Mouse (Mus musculus): ENCODE results near the gene Tmem59l. TPM values are rescaled to one million over a fixed set of nuclear protein-coding genes. Genes with fewer than 3 reads are reported as not detected.

Gene Tmem59l
- total and polyA plus RNA-seq, 3 experiments = 0.21 TPM; not detected in 2

DNA sequence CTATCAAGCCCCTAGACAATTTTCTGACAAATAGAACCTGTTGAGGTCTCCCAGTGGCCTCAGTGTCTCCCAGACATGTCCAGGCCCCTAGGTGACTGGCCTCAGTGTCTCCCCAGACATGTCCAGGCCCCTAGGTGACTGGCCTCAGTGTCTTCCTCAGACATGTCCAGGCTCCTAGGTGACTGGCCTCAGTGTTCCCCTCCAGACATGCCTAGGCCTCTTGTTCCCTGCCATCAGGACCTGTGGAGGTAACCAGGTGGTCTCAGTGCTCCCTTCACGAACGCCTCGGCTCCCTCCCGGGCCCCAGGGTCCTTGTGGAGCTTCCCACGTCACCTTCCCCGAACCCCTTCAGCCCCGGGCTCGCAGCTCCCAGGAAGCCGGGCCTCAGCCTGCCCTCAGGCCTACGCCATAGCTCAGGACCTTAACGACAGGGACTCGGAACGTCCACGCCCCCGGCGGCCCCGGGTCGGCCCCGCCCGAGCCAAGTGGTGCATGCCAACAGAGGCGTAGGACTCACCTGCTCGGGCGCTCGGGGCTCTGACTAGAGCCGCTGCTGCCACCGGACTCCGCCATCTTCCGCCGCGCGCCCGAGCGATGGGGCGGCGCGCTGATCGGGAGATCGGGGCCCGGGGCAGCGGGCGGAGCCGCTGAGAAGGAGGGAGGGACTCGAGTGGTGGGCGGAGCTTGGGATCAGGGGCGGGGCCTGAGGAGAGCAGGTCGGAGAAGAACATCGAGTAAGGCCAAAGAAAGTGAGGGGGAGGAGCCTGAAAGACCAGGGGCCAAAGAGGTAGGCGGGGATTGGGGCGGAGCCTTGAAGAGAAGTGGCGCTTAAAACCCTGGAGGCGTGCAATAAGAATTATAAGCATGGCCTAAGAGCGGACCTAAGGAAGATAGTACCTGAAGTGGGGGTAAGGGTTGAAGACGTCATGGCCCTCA is 10.6 kb downstream of the Tmem59l start, which contains the start of gene Klhl26:
TSS of gene Klhl26 (minus strand) at position 636 of the 936 bp plus-strand sequence.
- H3K9ac ChIP-seq (ENCODE audit: low read depth, low read length) = peak within 1 kb of the TSS; percentile 87
- peak within 1 kb of the TSS; percentile 93 for H3K4me3 ChIP-seq
- H3K36me3 ChIP-seq (ENCODE audit: control insufficient read depth, insufficient read depth, low read length) = no peaks in the 10 kb centered on the region; the same call in 1 of the 2 replicates
- H3K4me1 ChIP-seq (ENCODE audit: control insufficient read depth, insufficient read depth, low read length) = peaks cover 2% of the 10 kb centered on the region
- peak; percentile 96 to 97 for DNase-seq
- H3K27me3 ChIP-seq (ENCODE audit: control insufficient read depth, insufficient read depth, low read length) = no peaks in the 10 kb centered on the region
- no peaks in the 10 kb centered on the region for H3K79me2 ChIP-seq (replicated peaks; ENCODE audit: control insufficient read depth, insufficient read depth, low read length)
- 1% methylated on average over 53 of the region's 53 CpGs for WGBS
- intact Hi-C loops (cut with DNase I) = loop anchor here (2.0 kb wide), 2 partner anchors 26 to 38 kb away; partner anchors contain the start of gene Crtc1
- peak within 1 kb of the TSS; percentile 81 for H3K27ac ChIP-seq
- TF ChIP-seq EP300 (IDR thresholded peaks at IDR 0.05; ENCODE audit: insufficient read depth, low read depth, low read length) (no peak), POLR2A (IDR thresholded peaks at IDR 0.05; ENCODE audit: insufficient read depth, low read depth, low read length) (peak; percentile 36; the same call in 1 of the 2 replicates), CTCF (IDR thresholded peaks at IDR 0.05) (no peak)

DNA sequence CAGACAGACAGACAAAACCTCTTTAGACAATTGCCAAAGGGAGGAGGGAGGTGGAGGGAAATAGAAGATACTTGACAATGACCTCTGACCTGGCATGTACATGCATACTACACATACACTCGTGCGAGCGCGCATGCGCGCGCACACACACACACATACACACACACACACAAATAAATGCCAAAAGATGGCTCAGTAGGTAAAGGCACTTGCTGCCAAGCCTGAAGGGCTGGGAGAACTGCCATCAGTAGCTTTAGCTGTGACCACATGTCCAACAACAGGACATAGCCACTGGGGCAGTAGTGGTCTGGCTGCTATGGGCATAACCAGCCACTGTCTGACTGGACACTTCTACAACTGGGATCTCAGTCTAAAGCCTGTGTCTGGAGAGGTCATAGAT is 15.3 kb downstream of the Tmem59l start:
- 98% methylated on average over 7 of the region's 7 CpGs for WGBS
- H3K36me3 ChIP-seq (ENCODE audit: control insufficient read depth, insufficient read depth, low read length) = no peaks in the 10 kb centered on the region; the same call in 1 of the 2 replicates
- TF ChIP-seq CTCF (IDR thresholded peaks at IDR 0.05) (no peak), POLR2A (IDR thresholded peaks at IDR 0.05; ENCODE audit: insufficient read depth, low read depth, low read length) (no peak)
- no peak overlapping the region for H3K9ac ChIP-seq (ENCODE audit: low read depth, low read length)
- H3K79me2 ChIP-seq (replicated peaks; ENCODE audit: control insufficient read depth, insufficient read depth, low read length) = no peaks in the 10 kb centered on the region
- H3K4me3 ChIP-seq = no peak overlapping the region
- peaks cover 29% of the 10 kb centered on the region for H3K4me1 ChIP-seq (ENCODE audit: control insufficient read depth, insufficient read depth, low read length)
- no peak for DNase-seq
- H3K27me3 ChIP-seq (ENCODE audit: control insufficient read depth, insufficient read depth, low read length) = no peaks in the 10 kb centered on the region
- intact Hi-C loops (cut with DNase I) = loop anchor here (2.0 kb wide), 1 partner anchor 17 kb away; no protein-coding TSS in a partner anchor
- no peak overlapping the region for H3K27ac ChIP-seq

DNA sequence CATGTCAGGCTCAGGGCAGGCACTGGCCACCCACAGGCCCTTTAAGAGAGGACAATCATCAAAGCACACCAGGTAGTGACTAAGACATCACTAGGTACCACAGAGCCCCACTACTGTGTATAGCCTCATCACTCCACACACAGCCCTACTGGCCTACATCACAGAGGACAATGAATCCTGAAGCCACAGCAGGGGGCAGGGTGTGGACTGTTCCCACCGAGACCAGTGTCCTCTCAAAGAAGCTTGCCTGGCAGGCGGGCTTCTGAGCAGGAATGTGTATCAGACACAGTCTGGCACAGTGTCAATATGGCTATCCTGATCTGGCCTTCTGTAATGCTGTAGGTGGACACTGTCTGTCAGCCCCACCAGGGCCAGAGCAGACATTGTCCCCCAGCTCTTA is 17.2 kb downstream of the Tmem59l start:
- Histone ChIP-seq H3K4me3 (no peak overlapping the region), H3K36me3 (ENCODE audit: control insufficient read depth, insufficient read depth, low read length) (no peaks in the 10 kb centered on the region), H3K4me1 (ENCODE audit: control insufficient read depth, insufficient read depth, low read length) (peaks cover 36% of the 10 kb centered on the region), H3K27ac (peak overlapping the region; percentile 18), H3K79me2 (replicated peaks; ENCODE audit: control insufficient read depth, insufficient read depth, low read length) (no peaks in the 10 kb centered on the region), H3K27me3 (ENCODE audit: control insufficient read depth, insufficient read depth, low read length) (no peaks in the 10 kb centered on the region), H3K9ac (ENCODE audit: low read depth, low read length) (no peak overlapping the region)
- DNase-seq = no peak
- TF ChIP-seq CTCF (IDR thresholded peaks at IDR 0.05) (no peak), EP300 (IDR thresholded peaks at IDR 0.05; ENCODE audit: insufficient read depth, low read depth, low read length) (no peak), POLR2A (IDR thresholded peaks at IDR 0.05; ENCODE audit: insufficient read depth, low read depth, low read length) (no peak)
- 47% methylated on average over 2 of the region's 2 CpGs for WGBS
- intact Hi-C loops (cut with DNase I) = no loop called here

DNA sequence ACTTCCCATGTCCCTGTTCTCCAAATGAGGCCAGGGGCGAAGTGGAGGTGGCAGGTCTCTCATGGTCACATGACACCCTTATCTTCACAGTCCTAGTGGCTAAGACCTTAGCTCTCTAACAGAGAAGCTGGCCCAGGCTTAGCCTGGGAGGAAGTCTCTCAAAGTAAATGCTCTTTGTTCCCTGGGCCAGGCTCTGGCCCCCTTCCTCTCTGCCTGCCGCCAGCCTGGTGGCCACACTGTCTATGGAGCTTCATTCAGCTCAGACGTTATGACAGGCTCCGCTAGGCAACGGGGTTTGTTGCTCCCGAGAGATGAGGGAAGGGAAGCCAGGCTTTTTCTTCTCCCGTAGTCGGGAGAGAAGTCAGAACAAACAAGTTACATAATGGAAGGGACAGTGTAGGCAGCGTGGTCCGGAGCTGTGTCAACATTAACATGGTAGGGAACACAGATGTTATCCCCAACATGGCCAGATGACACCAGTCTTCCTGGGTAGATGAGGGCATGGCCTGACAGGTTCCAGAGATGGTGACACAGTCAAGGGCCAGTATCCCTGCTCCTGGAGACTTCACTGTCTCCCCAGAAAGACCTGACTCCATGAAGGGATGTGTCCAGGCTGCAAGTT is 17.8 kb downstream of the Tmem59l start:
- no peaks in the 10 kb centered on the region for H3K79me2 ChIP-seq (replicated peaks; ENCODE audit: control insufficient read depth, insufficient read depth, low read length)
- no peak overlapping the region for H3K9ac ChIP-seq (ENCODE audit: low read depth, low read length)
- peak overlapping the region; percentile 18 for H3K27ac ChIP-seq
- H3K4me3 ChIP-seq = no peak overlapping the region
- peaks cover 36% of the 10 kb centered on the region for H3K4me1 ChIP-seq (ENCODE audit: control insufficient read depth, insufficient read depth, low read length)
- no peaks in the 10 kb centered on the region for H3K36me3 ChIP-seq (ENCODE audit: control insufficient read depth, insufficient read depth, low read length)
- H3K27me3 ChIP-seq (ENCODE audit: control insufficient read depth, insufficient read depth, low read length) = no peaks in the 10 kb centered on the region
- 14% methylated on average over 10 of the region's 10 CpGs for WGBS
- DNase-seq = no peak
- intact Hi-C loops (cut with DNase I) = no loop called here
- TF ChIP-seq CTCF (IDR thresholded peaks at IDR 0.05) (no peak), EP300 (IDR thresholded peaks at IDR 0.05; ENCODE audit: insufficient read depth, low read depth, low read length) (0 out of 2 replicates have a peak, but pooled peaks have one; percentile 45)

DNA sequence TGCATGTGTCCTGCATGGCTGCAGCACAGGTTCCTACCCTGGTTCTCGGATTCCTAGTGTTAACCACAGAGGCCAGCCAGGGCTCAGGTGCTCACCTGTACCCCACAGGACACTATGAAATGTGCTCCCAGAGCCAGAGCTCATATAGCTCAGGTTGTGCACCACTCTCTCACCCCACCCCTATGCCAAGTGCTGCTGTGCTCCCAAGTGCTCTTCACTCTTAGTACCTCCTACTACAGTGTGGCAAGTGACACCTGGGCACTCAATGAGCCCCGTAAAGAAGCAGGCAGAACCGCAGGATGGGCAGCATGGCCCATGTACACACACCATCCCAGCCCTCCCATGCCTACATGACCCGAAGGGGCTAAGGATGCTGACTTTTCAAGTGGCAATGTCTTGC is 18.4 kb downstream of the Tmem59l start:
- Histone ChIP-seq H3K27me3 (ENCODE audit: control insufficient read depth, insufficient read depth, low read length) (no peaks in the 10 kb centered on the region), H3K36me3 (ENCODE audit: control insufficient read depth, insufficient read depth, low read length) (no peaks in the 10 kb centered on the region), H3K9ac (ENCODE audit: low read depth, low read length) (no peak overlapping the region), H3K27ac (peak overlapping the region; percentile 18; the same call in 1 of the 2 replicates), H3K4me1 (ENCODE audit: control insufficient read depth, insufficient read depth, low read length) (peaks cover 37% of the 10 kb centered on the region), H3K79me2 (replicated peaks; ENCODE audit: control insufficient read depth, insufficient read depth, low read length) (no peaks in the 10 kb centered on the region; the same call in 1 of the 2 replicates), H3K4me3 (no peak overlapping the region)
- TF ChIP-seq CTCF (IDR thresholded peaks at IDR 0.05) = no peak
- TF ChIP-seq EP300 (IDR thresholded peaks at IDR 0.05; ENCODE audit: insufficient read depth, low read depth, low read length) = no peak
- TF ChIP-seq POLR2A (IDR thresholded peaks at IDR 0.05; ENCODE audit: insufficient read depth, low read depth, low read length) = no peak
- intact Hi-C loops (cut with DNase I) = no loop called here
- no peak for DNase-seq
- WGBS = 95% methylated on average over 4 of the region's 4 CpGs

Measured in heart, adult 2 months (tissue).